Mouse (Mus musculus): Measurements from ENCODE around the gene Oit1. TPM values are rescaled to one million over a fixed set of nuclear protein-coding genes. Genes with fewer than 3 reads are reported as not detected.
A peak's percentile ranks its signal among the peaks of the same experiment; 100 is the strongest.

Gene Oit1
- polyA plus RNA-seq, 1 experiment from 2014 or later = not detected

- H3K27ac ChIP-seq = no peak overlapping the region
- H3K36me3 ChIP-seq (replicated peaks) = no peaks in the 10 kb centered on the region
- WGBS = 0% methylated on average over 1 of the region's 1 CpGs
- peaks cover 11% of the 10 kb centered on the region; the same call in 1 of the 2 replicates for H3K4me1 ChIP-seq
- no peak overlapping the region for H3K4me3 ChIP-seq
- H3K27me3 ChIP-seq (replicated peaks) = no peaks in the 10 kb centered on the region
- no peaks in the 10 kb centered on the region for H3K9me3 ChIP-seq
- no peak overlapping the region for H3K9ac ChIP-seq
- ATAC-seq (replicated peaks) = peak; percentile 55; the same call in 1 of the 2 replicates
- H3K4me2 ChIP-seq = no peak overlapping the region
These were observed 11.4 kb downstream of the Oit1 start for GRCm38 (mm10) chr14:8367121-8367520.

- Histone ChIP-seq H3K27me3 (replicated peaks) (no peaks in the 10 kb centered on the region), H3K9ac (no peak overlapping the region), H3K4me3 (no peak overlapping the region), H3K9me3 (no peaks in the 10 kb centered on the region), H3K4me2 (no peak overlapping the region), H3K36me3 (replicated peaks) (no peaks in the 10 kb centered on the region), H3K27ac (no peak overlapping the region), H3K4me1 (peaks cover 11% of the 10 kb centered on the region; the same call in 1 of the 2 replicates)
- WGBS = 77% methylated on average over 6 of the region's 6 CpGs
- ATAC-seq (replicated peaks) = no peak
These were observed 12.7 kb downstream of the Oit1 start for GRCm38 (mm10) chr14:8365833-8366232.

GRCm38 (mm10) chr14:8356836-8357235 lies 21.7 kb downstream of the Oit1 start:
- ATAC-seq (replicated peaks) = no peak; the same call in 1 of the 2 replicates
- 0 out of 2 replicates have a peak, but pooled peaks cover 3% of the 10 kb centered on the region for H3K4me1 ChIP-seq

GRCm38 (mm10) chr14:8355999-8356501 lies 22.5 kb downstream of the Oit1 start:
- Histone ChIP-seq H3K4me2 (no peak overlapping the region), H3K9me3 (no peaks in the 10 kb centered on the region), H3K27me3 (replicated peaks) (no peaks in the 10 kb centered on the region), H3K9ac (no peak overlapping the region), H3K4me3 (no peak overlapping the region), H3K36me3 (replicated peaks) (no peaks in the 10 kb centered on the region), H3K27ac (no peak overlapping the region), H3K4me1 (0 out of 2 replicates have a peak, but pooled peaks cover 3% of the 10 kb centered on the region)
- WGBS = 44% methylated on average over 6 of the region's 6 CpGs
- peak; percentile 79 for ATAC-seq (replicated peaks)

More at GRCm38 (mm10) chr14:8356836-8357235, 21.7 kb downstream of the Oit1 start:
- no peak overlapping the region for H3K9ac ChIP-seq
- no peaks in the 10 kb centered on the region for H3K9me3 ChIP-seq
- H3K4me3 ChIP-seq = no peak overlapping the region
- no peaks in the 10 kb centered on the region for H3K27me3 ChIP-seq (replicated peaks)
- no peak overlapping the region for H3K4me2 ChIP-seq
- no peaks in the 10 kb centered on the region for H3K36me3 ChIP-seq (replicated peaks)
- no peak overlapping the region for H3K27ac ChIP-seq
- 86% methylated on average over 9 of the region's 9 CpGs for WGBS

GRCm38 (mm10) chr14:8348927-8349326 lies 29.6 kb downstream of the Oit1 start:
- no peak overlapping the region for H3K9ac ChIP-seq
- no peak overlapping the region for H3K4me2 ChIP-seq
- H3K4me3 ChIP-seq = no peak overlapping the region
- no peaks in the 10 kb centered on the region for H3K9me3 ChIP-seq
- ATAC-seq (replicated peaks) = no peak
- WGBS = 81% methylated on average over 9 of the region's 9 CpGs
- H3K27me3 ChIP-seq (replicated peaks) = no peaks in the 10 kb centered on the region
- H3K4me1 ChIP-seq = no peaks in the 10 kb centered on the region
- no peak overlapping the region for H3K27ac ChIP-seq
- no peaks in the 10 kb centered on the region for H3K36me3 ChIP-seq (replicated peaks)

GRCm38 (mm10) chr14:8346255-8346997 lies 32.1 kb downstream of the Oit1 start:
- ATAC-seq (replicated peaks) = peak; percentile 57
- Histone ChIP-seq H3K36me3 (replicated peaks) (no peaks in the 10 kb centered on the region), H3K4me1 (no peaks in the 10 kb centered on the region), H3K27me3 (replicated peaks) (no peaks in the 10 kb centered on the region), H3K4me2 (no peak overlapping the region), H3K27ac (no peak overlapping the region), H3K9ac (no peak overlapping the region), H3K4me3 (no peak overlapping the region), H3K9me3 (no peaks in the 10 kb centered on the region)
- WGBS = 20% methylated on average over 7 of the region's 7 CpGs

- no peak for ATAC-seq (replicated peaks)
- Histone ChIP-seq H3K36me3 (replicated peaks) (no peaks in the 10 kb centered on the region), H3K9ac (no peak overlapping the region), H3K9me3 (no peaks in the 10 kb centered on the region), H3K4me3 (no peak overlapping the region), H3K27me3 (replicated peaks) (no peaks in the 10 kb centered on the region), H3K4me1 (no peaks in the 10 kb centered on the region), H3K27ac (no peak overlapping the region), H3K4me2 (no peak overlapping the region)
- WGBS = 71% methylated on average over 4 of the region's 4 CpGs
These were observed 33.0 kb downstream of the Oit1 start for GRCm38 (mm10) chr14:8345566-8345965.

- no peak overlapping the region for H3K4me2 ChIP-seq
- WGBS = 71% methylated on average over 5 of the region's 5 CpGs
- H3K9me3 ChIP-seq = no peaks in the 10 kb centered on the region
- no peaks in the 10 kb centered on the region for H3K27me3 ChIP-seq (replicated peaks)
- H3K27ac ChIP-seq = no peak overlapping the region
- no peak overlapping the region for H3K4me3 ChIP-seq
- no peaks in the 10 kb centered on the region for H3K36me3 ChIP-seq (replicated peaks)
- H3K9ac ChIP-seq = no peak overlapping the region
- H3K4me1 ChIP-seq = no peaks in the 10 kb centered on the region
- ATAC-seq (replicated peaks) = no peak
These were observed 35.9 kb downstream of the Oit1 start for GRCm38 (mm10) chr14:8342509-8343106.

- Histone ChIP-seq H3K4me1 (no peaks in the 10 kb centered on the region), H3K4me2 (no peak overlapping the region), H3K27me3 (replicated peaks) (no peaks in the 10 kb centered on the region), H3K9ac (no peak overlapping the region), H3K36me3 (replicated peaks) (no peaks in the 10 kb centered on the region), H3K4me3 (no peak overlapping the region), H3K9me3 (no peaks in the 10 kb centered on the region), H3K27ac (no peak overlapping the region)
- no peak for ATAC-seq (replicated peaks)
- WGBS = 69% methylated on average over 4 of the region's 4 CpGs
These were observed 38.3 kb downstream of the Oit1 start for GRCm38 (mm10) chr14:8340226-8340625.

GRCm38 (mm10) chr14:8335947-8336346 lies 42.6 kb downstream of the Oit1 start:
- no peak overlapping the region for H3K4me2 ChIP-seq
- H3K9ac ChIP-seq = no peak overlapping the region
- no peak overlapping the region for H3K27ac ChIP-seq
- ATAC-seq (replicated peaks) = no peak
- 70% methylated on average over 10 of the region's 10 CpGs for WGBS
- H3K36me3 ChIP-seq (replicated peaks) = no peaks in the 10 kb centered on the region
- no peak overlapping the region for H3K4me3 ChIP-seq
- no peaks in the 10 kb centered on the region for H3K4me1 ChIP-seq
- H3K9me3 ChIP-seq = no peaks in the 10 kb centered on the region
- no peaks in the 10 kb centered on the region for H3K27me3 ChIP-seq (replicated peaks)

- Histone ChIP-seq H3K27ac (no peak overlapping the region), H3K4me3 (no peak overlapping the region), H3K9me3 (no peaks in the 10 kb centered on the region), H3K9ac (no peak overlapping the region), H3K4me2 (no peak overlapping the region), H3K27me3 (replicated peaks) (no peaks in the 10 kb centered on the region), H3K4me1 (peaks cover 7% of the 10 kb centered on the region; the same call in 1 of the 2 replicates), H3K36me3 (replicated peaks) (no peaks in the 10 kb centered on the region)
- no peak for ATAC-seq (replicated peaks)
- 73% methylated on average over 3 of the region's 3 CpGs for WGBS
These were observed 44.0 kb downstream of the Oit1 start for GRCm38 (mm10) chr14:8334511-8334910.

GRCm38 (mm10) chr14:8332314-8333252 lies 46.0 kb downstream of the Oit1 start:
- Histone ChIP-seq H3K9me3 (no peaks in the 10 kb centered on the region), H3K4me2 (no peak overlapping the region), H3K36me3 (replicated peaks) (no peaks in the 10 kb centered on the region), H3K4me1 (peaks cover 7% of the 10 kb centered on the region; the same call in 1 of the 2 replicates), H3K27me3 (replicated peaks) (no peaks in the 10 kb centered on the region), H3K27ac (no peak overlapping the region), H3K4me3 (no peak overlapping the region), H3K9ac (no peak overlapping the region)
- WGBS = 87% methylated on average over 11 of the region's 11 CpGs
- ATAC-seq (replicated peaks) = no peak

All from midbrain, embryonic 15.5 days (tissue).